Mouse (Mus musculus) liver, postnatal 0 days (tissue): ENCODE measurements around the gene Hectd2.

Experiments
- CTCF ChIP-seq: sonication (generic); IDR thresholded peaks from 2 replicates; pipeline ENCODE4 v1.5.1; 2016; ENCODE audit warnings: antibody characterized with exemption, low read depth
- EP300 ChIP-seq: IDR thresholded peaks from 2 replicates; pipeline ENCODE4 v1.6.1; 2016; ENCODE audit warnings: antibody characterized with exemption, low read depth, mild to moderate bottlenecking

DNA sequence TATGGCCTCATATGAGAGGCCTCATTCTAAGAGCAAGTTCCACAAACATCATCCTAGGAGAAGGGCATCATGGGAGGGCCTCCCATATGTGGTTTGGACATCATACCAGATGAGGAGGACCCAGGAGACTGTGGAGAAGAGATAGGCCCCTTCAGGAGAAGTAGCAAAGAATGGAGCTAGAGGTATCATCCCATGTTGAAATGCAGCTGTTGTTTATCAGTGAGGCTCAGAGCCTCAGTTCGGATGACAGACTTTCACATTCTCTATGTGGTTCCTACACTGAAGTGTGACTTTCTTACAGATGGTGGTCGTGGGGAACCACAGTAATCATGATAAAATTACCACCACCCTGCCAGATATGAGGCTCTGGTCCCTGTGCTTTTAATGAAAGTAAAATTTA, 55.9 kb downstream of the Hectd2 start:
- TF ChIP-seq CTCF (no peak), EP300 (peak; percentile 76)
